Mouse (Mus musculus): Measurements from ENCODE around the gene Mtch2.

DNA sequence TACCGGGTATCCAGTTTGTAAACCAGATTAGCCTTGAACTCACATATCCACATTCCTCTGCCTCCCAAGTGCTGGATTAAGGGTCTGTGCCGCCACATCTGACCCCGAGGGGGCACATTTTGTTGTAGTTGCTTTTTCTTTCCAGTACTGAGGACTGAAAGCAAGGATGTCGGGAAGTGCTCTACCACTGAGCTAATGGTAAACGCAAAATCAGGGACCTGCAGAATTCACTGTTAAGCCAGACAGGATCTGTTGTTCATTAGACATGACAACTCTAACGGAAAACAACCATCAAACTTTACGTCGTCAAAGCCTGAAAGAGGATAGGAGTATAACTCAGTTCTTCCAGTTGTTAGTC is 379 bp upstream of the Mtch2 start:
- TF ChIP-seq POLR2A (IDR thresholded peaks at IDR 0.05; ENCODE audit: control insufficient read depth, low read depth, low read length): no peak
- TF ChIP-seq CTCF (IDR thresholded peaks at IDR 0.05; ENCODE audit: control insufficient read depth, insufficient read depth, insufficient replicate concordance, low read depth, low read length): no peak
